Mouse (Mus musculus) gastrocnemius, postnatal 10 days (tissue): Measurements from ENCODE around the gene Fam178b. TPM values are rescaled to one million over a fixed set of nuclear protein-coding genes. Genes with fewer than 3 reads are reported as not detected.

Source experiments
- DNase-seq: peaks from one replicate; pipeline ENCODE4 v3.0.0; 2021; ENCODE audit warnings: mixed read lengths
- microRNA-seq, 2 experiments: library from miRNA; unstranded; fragments of <30 nt; microRNA quantifications; one replicate each; pipeline ENCODE4 v1.2.0; 2021
- total RNA-seq, 2 experiments: library from RNA; stranded (reverse); gene quantifications; 2 replicates each; pipeline ENCODE4 v1.2.3; 2021

The Fam178b gene
- total RNA-seq, 2 experiments from 2014 or later, result 3.0 to 3.1 TPM

DNA sequence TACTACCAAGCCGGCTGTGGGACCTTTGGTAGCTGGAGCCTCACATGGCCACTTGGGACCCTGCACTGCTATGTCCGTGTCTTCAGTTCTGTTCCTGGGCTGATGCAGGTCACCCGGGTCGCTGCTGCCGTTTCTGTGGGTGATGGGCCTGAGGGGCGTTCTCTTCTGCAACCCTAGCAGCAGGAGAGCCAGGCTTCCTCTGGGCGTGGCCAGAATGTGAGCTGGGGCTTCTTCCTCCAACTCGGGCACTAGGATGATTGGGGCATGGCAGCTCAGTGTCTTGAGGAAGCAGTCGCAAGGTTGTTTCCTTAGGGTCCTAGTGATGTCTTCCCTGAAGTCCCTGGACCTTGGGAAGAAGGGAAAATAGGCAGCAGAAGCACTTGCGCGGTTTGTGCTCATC, 163.4 kb downstream of the Fam178b start:
- no peak for DNase-seq

DNA sequence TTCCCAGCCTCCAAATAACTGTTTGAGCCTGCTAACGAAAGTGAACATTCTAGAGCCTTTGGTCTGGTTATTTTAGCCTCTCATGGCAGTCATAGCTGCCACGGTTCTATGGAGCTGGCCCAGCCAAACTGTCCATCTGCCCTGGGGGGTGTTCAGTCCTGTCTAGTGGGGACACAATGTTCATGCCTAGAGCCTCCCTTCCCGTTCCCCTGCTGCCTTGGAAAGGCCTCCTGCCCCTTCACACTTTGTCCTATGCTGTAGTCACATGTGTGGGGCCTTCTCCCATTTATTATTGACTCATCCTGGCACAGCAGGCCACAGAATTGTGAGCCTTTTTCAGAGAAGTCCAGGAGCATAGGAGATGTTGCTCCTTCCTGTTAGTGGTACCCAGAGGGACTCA, 164.7 kb downstream of the Fam178b start:
- DNase-seq, result no peak

DNA sequence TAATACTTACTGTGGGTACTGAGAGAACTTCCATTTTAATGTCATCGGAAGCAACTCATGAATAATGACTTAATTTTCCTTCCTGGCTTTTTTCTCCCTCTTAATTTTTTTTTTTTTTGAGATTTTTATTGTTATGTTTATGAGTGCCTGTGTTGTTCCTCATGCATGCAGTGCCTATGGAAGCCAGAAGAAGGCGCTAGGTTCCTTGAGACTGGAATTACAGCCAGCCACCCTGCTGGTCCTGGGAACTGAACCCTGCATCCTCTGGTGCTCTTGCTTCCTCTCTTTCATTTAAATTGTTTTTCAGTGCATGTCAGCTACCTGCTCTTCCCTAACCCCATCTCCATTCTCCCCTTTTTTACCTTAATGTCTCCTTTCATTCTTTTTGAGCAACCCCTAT, 169.3 kb downstream of the Fam178b start:
- DNase-seq, result no peak

DNA sequence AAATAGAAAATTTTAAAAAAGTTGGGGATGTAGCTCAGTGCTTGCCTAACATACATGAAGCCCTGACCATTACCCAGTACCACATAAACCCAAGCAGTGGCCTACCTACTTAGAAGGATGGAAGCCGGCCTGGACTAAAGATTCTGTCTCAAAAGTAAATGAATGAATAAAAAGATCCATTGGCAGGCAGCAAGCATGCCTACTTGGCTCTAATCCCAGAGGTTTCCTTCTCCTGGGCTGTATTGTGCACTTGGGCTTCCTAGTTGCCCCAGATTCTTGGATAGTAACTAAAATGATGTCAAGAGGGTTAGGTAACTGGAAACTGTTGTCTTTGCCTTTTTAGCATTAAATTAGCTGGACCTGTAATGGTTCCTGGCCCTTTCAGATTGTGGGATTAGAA, 169.7 kb downstream of the Fam178b start:
- no peak for DNase-seq

DNA sequence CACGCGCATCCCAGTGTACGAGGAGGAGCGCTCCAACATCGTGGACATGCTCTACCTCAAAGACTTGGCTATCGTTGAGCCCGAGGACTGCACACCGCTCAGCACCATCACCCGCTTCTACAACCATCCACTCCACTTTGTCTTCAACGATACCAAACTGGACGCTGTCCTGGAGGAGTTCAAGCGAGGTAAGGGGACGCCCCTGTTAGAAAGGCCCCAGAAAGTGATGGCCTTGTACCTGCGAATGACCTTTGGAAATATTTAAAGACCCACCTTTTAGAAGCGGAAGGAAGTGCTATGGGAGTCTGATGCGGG, 170.1 kb downstream of the Fam178b start:
- DNase-seq, result no peak

Small RNA genes within 50 kb of the gene (microRNA-seq; reads per million reads assigned to microRNA genes)
- 0 reads per million in 2 experiments for gene Gm24133

Other genes with a start within 250 kb of the Fam178b start
- gene Lman2l, start 237.9 kb downstream of the Fam178b start, total RNA-seq, result 10 to 100 TPM; 17.7 to 20.3 TPM
- gene Cnnm4, start 211.6 kb downstream of the Fam178b start, total RNA-seq, result 1 to 10 TPM; 4.3 to 5.7 TPM
- 10 to 100 TPM; 14.5 to 18.2 TPM for gene Cnnm3, start 171.3 kb downstream of the Fam178b start, total RNA-seq
- 100 to 1,000 TPM; 419 to 469 TPM for gene Ankrd23, start 146.3 kb downstream of the Fam178b start, total RNA-seq
- gene Gm42417, start 143.8 kb downstream of the Fam178b start, total RNA-seq, result 100 to 1,000 TPM; 193 to 229 TPM
- 10 to 100 TPM; 10.9 to 11.4 TPM for gene Ankrd39, start 135.7 kb downstream of the Fam178b start, total RNA-seq
- gene Sema4c, start 124.8 kb downstream of the Fam178b start, total RNA-seq, result 10 to 100 TPM; 16.3 to 22.4 TPM
- gene Cox5b, start 8.3 kb upstream of the Fam178b start, total RNA-seq, result 1,000 to 10,000 TPM; 1,243 to 1,338 TPM
- not detected for gene 4933424G06Rik, start 27.0 kb upstream of the Fam178b start, total RNA-seq
- gene Actr1b, start 31.2 kb upstream of the Fam178b start, total RNA-seq, result 100 to 1,000 TPM; 134 to 146 TPM
- under 1 TPM; 0.34 to 0.38 TPM for gene Zap70, start 78.6 kb upstream of the Fam178b start, total RNA-seq